Mouse (Mus musculus) heart, postnatal 14 days (tissue): ENCODE measurements at regions not wholly inside any gene's neighbourhood (a gene's known extent, or its start where the extent isn't known, plus 50 kb on each side); places are given as distances from the start of the nearest gene placed in this dataset.

Experiments used
- DNase-seq, 2 experiments: peaks; one replicate each; pipeline ENCODE4 v3.0.0; 2021 to 2022
- intact Hi-C: fragments of 180-260 bp; cut with DNase I; formaldehyde crosslinking; loops from one replicate; pipeline ENCODE4 v1.15.1; 2025

DNA sequence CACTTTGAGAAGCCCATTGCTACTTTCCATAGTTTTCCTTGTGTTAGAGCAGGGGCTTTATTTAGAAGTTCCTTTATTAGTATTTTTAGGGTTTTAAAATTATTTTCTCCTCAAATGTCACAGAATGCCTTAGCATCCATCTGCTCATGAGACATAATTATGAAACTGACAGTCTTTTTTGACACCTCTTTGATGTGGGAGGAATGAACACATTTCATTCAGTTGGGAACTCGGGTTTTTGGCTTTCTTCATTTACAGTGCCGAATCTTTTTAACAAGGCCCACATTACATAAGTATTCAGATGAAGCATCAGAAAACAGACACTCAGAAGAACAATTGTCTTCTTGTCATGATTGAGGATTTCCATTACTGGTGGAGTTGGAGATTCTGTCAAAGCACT, 843.6 kb downstream of the Lrrtm4 start:
- DNase-seq: no peak
- intact Hi-C loops: no loop called here

DNA sequence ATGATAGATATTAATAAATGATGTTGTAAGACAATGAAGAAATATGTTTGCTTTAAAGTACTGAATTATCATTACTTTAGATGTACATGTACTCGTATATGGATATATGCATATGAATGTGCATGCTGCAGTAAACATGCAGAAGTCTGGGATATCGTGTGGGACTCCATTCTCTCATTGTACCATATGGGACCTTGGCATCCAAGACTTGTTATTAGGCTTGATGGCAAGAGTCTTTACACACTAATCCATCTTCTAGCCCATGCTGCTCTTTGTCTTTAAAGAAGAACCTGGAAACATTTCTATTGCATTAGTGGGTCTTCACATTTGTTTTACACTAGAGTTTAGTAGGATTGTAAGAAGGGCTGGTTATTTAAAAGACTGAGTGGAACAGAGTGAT, 844.1 kb downstream of the Lrrtm4 start:
- intact Hi-C loops: no loop called here

DNA sequence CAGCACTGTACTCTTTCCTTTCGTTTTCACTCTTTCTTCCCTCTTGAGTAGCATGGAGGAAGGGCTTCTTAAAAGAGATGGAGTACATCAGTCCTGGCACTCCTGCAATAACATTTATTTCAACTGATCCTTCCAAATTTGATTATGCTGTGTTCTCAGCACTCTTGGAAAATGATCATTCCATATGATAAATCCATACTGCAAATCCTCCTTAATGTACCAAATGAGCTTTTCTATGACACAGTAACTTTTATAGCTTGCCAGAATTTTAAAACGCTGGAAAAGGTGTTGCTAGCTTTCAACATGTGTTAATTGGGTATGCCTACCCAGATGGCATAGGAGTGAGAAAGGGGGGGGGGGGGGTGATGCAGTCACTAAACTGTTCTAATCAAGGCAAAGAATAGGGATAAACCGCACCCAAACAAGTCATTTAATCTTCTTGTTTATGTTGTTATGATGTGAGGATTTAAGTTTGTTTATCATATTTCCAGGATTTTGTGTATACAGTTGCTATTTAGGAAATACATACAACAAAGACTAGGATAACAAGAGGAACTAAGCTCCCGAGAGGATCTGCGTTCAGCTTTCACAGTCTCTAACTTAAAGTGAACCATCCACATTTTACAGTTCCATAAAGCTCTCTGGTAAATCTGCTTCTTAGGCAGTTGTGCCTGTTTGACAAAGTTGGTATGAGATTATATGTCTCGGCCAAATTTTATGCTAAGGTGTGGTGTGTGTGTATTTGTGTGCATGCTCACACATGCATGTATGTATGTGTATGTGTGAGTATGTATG, 847.3 kb downstream of the Lrrtm4 start:
- DNase-seq: no peak
- intact Hi-C loops: no loop called here

More for the DNA sequence above, 844.1 kb downstream of the Lrrtm4 start:
- DNase-seq: no peak

DNA sequence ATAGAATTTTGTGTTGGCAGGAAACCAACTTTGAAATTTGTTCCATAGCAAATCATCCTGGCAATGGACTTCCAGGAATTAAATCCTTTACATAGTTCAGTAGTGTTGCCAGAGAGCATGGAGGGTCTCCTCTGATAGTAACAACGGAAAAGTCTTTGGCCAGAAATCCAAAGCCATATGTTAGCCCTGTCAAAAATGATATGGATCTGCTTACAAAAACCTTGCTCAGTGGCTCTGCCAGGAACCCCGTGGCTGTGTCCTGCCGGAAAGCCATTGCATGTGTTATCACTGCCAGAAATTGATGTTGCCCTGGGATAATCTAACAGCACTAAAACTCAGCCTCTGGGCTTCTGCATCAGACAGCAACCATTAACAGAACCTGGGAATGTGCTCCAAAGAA, 866.7 kb downstream of the Lrrtm4 start:
- intact Hi-C loops: no loop called here
- no peak for DNase-seq

DNA sequence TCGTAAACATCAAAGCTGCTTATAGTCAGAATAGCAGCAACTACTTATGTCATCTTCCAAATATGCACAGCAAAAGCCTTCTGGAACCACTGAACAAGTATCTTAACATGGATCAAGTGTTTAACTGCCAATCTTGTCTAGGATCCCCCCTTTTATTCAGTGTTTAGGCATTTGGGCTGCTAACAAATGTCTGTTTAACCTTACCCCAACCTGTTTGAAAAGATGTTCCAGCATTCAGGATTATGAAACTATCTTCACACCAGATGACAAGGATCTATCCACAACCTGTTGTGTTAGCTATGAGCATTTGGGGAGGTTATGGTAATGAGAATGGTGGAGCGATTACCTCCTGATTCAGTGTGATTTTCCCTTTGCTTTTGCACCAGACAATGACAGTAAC, 886.5 kb downstream of the Lrrtm4 start:
- intact Hi-C loops: no loop called here
- no peak for DNase-seq

DNA sequence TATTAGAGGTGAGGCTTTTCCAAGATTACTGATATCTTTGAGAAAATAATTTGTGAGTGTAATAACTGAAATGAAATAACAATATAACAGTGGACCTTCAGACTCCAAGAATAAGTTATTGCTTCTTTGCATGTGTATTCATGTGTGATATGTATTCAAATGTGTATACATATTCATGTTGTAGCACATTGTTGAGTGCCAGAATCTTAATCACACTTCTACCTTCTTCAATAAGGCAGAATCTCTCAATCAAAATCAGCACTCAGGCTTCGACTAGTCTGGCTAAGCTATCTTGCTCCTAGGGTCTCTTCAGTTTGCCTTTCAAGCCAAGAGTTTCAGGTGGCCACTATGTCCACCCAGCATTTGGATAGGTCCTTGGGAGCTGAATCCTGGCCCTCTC, 911.1 kb downstream of the Lrrtm4 start:
- intact Hi-C loops: no loop called here
- no peak for DNase-seq

DNA sequence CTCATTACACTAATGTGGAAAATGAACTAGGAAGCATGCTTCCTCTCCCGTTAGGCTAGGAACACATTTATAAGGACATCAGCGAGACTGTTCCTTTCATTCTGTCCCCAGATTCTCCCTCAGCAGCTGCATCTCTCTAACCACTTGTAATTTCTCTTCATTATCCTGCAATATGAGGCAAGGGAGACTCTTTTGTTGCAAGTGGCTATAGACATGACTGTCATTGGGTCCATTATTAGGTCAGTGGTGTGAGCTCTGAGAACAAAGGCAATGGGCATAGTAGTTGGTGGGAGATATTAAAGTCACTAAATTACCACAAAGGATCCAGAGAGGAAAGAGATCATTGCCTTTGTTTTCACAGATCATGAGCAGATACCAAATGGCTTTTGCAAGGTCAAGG, 948.3 kb upstream of the Gcfc2 start:
- intact Hi-C loops: no loop called here
- DNase-seq: no peak

DNA sequence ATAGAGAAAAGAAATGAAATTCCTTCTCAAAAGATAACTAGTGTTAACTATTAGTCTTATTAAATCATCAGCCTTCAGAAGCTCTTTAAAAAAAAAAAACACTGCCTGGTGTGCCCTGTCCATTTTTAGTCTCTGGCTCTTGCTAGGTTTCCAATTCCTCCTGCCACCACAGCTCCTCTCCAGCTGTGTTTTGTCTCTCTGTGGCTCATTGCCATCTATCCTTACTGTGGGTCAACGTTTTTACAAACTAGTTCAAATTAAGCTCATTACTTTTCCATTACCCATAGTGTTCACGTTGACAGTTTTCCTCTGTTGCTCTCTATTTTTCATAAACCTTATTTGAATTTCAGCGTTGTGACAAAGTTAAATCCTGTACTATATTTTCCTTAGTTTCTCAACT, 930.0 kb upstream of the Gcfc2 start:
- DNase-seq: peak in 1 of 2 experiments; percentile 12
- intact Hi-C loops: no loop called here

DNA sequence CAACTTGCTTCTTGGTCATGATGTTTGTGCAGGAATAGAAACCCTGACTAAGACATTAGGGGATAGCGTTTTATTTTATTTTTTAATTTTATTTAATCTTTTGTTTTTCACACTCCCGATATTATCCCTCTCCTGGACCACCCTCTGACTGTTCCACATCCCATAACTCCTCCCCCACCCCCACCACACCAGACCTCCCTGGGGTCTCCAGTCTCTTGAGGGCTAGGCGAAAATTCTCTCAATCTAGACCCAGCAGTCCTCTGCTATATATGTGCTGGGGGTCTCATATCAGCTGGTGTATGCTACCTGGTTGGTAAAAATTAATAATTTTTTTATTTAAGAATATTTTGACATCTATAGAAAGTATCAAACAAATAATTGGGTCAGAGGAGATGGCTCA, 898.9 kb upstream of the Gcfc2 start:
- no peak for DNase-seq
- intact Hi-C loops: no loop called here
